Mouse (Mus musculus): Measurements from ENCODE around the gene Kif3a. TPM values are rescaled to one million over a fixed set of nuclear protein-coding genes. Genes with fewer than 3 reads are reported as not detected.

The Kif3a gene
- polyA plus RNA-seq, 1 experiment from 2014 or later: 38.3 TPM

- ATAC-seq (replicated peaks; ENCODE audit: extremely low read depth, insufficient read depth, low FRiP score): no peak
- H3K4me3 ChIP-seq (ENCODE audit: low read length): no peak overlapping the region
- no peaks in the 10 kb centered on the region for H3K9me3 ChIP-seq (replicated peaks; ENCODE audit: control insufficient read depth, low read length)
- H3K27ac ChIP-seq (ENCODE audit: low read length): no peak overlapping the region
- 80% methylated on average over 8 of the region's 8 CpGs for WGBS
- H3K36me3 ChIP-seq (ENCODE audit: control insufficient read depth, insufficient read depth): peaks cover 16% of the 10 kb centered on the region
- H3K9ac ChIP-seq (ENCODE audit: low read length): no peak overlapping the region
- H3K4me1 ChIP-seq (ENCODE audit: control insufficient read depth, insufficient read depth, low read length): no peaks in the 10 kb centered on the region; the same call in 1 of the 2 replicates
- H3K4me2 ChIP-seq (ENCODE audit: low read depth, low read length): no peak overlapping the region
- no peaks in the 10 kb centered on the region for H3K27me3 ChIP-seq (ENCODE audit: control insufficient read depth, insufficient read depth, low read length)
Measured at GRCm38 (mm10) chr11:53588279-53588678, 21.1 kb downstream of the Kif3a start.

- 38% methylated on average over 15 of the region's 15 CpGs for WGBS
- Histone ChIP-seq H3K9ac (ENCODE audit: low read length) (no peak overlapping the region), H3K9me3 (replicated peaks; ENCODE audit: control insufficient read depth, low read length) (no peaks in the 10 kb centered on the region), H3K4me2 (ENCODE audit: low read depth, low read length) (peak overlapping the region; percentile 12; the same call in 1 of the 2 replicates), H3K4me1 (ENCODE audit: control insufficient read depth, insufficient read depth, low read length) (no peaks in the 10 kb centered on the region; the same call in 1 of the 2 replicates), H3K36me3 (ENCODE audit: control insufficient read depth, insufficient read depth) (peaks cover 22% of the 10 kb centered on the region), H3K27ac (ENCODE audit: low read length) (no peak overlapping the region), H3K27me3 (ENCODE audit: control insufficient read depth, insufficient read depth, low read length) (no peaks in the 10 kb centered on the region), H3K4me3 (ENCODE audit: low read length) (no peak overlapping the region)
- no peak for ATAC-seq (replicated peaks; ENCODE audit: extremely low read depth, insufficient read depth, low FRiP score)
Measured at GRCm38 (mm10) chr11:53590368-53590768, 23.2 kb downstream of the Kif3a start.

GRCm38 (mm10) chr11:53591116-53591515, 23.9 kb downstream of the Kif3a start:
- no peak overlapping the region for H3K4me2 ChIP-seq (ENCODE audit: low read depth, low read length)
- H3K4me1 ChIP-seq (ENCODE audit: control insufficient read depth, insufficient read depth, low read length): no peaks in the 10 kb centered on the region
- H3K4me3 ChIP-seq (ENCODE audit: low read length): no peak overlapping the region
- H3K27ac ChIP-seq (ENCODE audit: low read length): no peak overlapping the region
- peaks cover 22% of the 10 kb centered on the region for H3K36me3 ChIP-seq (ENCODE audit: control insufficient read depth, insufficient read depth)
- no peak for ATAC-seq (replicated peaks; ENCODE audit: extremely low read depth, insufficient read depth, low FRiP score)
- H3K9me3 ChIP-seq (replicated peaks; ENCODE audit: control insufficient read depth, low read length): no peaks in the 10 kb centered on the region
- 92% methylated on average over 5 of the region's 5 CpGs for WGBS
- no peak overlapping the region for H3K9ac ChIP-seq (ENCODE audit: low read length)
- H3K27me3 ChIP-seq (ENCODE audit: control insufficient read depth, insufficient read depth, low read length): no peaks in the 10 kb centered on the region

DNA sequence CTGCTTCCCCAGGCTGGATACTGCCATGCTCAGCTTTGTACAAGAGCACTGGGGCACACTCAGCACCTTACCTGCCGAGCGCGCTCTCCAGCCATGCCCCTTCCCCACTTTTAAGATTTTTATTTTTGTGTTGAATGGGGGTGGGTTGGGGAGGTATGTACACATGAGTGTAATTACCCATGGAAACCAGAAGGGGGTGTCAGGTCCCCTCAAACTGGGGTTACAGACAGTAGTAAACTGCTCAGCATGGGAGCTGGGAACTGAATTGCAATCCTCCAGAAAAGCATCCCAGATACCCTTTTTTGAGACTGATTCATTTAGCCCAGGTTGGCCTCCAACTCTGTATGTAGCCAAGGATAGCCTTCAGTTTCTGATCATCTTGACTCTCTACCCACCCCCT, 37.8 kb downstream of the Kif3a start:
- Histone ChIP-seq H3K4me3 (ENCODE audit: low read length) (no peak overlapping the region), H3K4me2 (ENCODE audit: low read depth, low read length) (no peak overlapping the region), H3K27ac (ENCODE audit: low read length) (no peak overlapping the region), H3K4me1 (ENCODE audit: control insufficient read depth, insufficient read depth, low read length) (peaks cover 8% of the 10 kb centered on the region; the same call in 1 of the 2 replicates), H3K9ac (ENCODE audit: low read length) (no peak overlapping the region), H3K9me3 (replicated peaks; ENCODE audit: control insufficient read depth, low read length) (no peaks in the 10 kb centered on the region), H3K36me3 (ENCODE audit: control insufficient read depth, insufficient read depth) (peaks cover 7% of the 10 kb centered on the region; the same call in 1 of the 2 replicates), H3K27me3 (ENCODE audit: control insufficient read depth, insufficient read depth, low read length) (no peaks in the 10 kb centered on the region)
- ATAC-seq (replicated peaks; ENCODE audit: extremely low read depth, insufficient read depth, low FRiP score): no peak
- 94% methylated on average over 3 of the region's 3 CpGs for WGBS

- H3K9me3 ChIP-seq (replicated peaks; ENCODE audit: control insufficient read depth, low read length): no peaks in the 10 kb centered on the region
- 9% methylated on average over 12 of the region's 12 CpGs for WGBS
- peak overlapping the region; percentile 43 for H3K4me2 ChIP-seq (ENCODE audit: low read depth, low read length)
- H3K27ac ChIP-seq (ENCODE audit: low read length): no peak overlapping the region
- no peak overlapping the region for H3K9ac ChIP-seq (ENCODE audit: low read length)
- H3K27me3 ChIP-seq (ENCODE audit: control insufficient read depth, insufficient read depth, low read length): no peaks in the 10 kb centered on the region
- peaks cover 8% of the 10 kb centered on the region; the same call in 1 of the 2 replicates for H3K4me1 ChIP-seq (ENCODE audit: control insufficient read depth, insufficient read depth, low read length)
- H3K36me3 ChIP-seq (ENCODE audit: control insufficient read depth, insufficient read depth): peaks cover 6% of the 10 kb centered on the region; the same call in 1 of the 2 replicates
- H3K4me3 ChIP-seq (ENCODE audit: low read length): no peak overlapping the region
- no peak for ATAC-seq (replicated peaks; ENCODE audit: extremely low read depth, insufficient read depth, low FRiP score)
Measured at GRCm38 (mm10) chr11:53605609-53606008, 38.4 kb downstream of the Kif3a start.

GRCm38 (mm10) chr11:53609231-53609630, 42.1 kb downstream of the Kif3a start:
- Histone ChIP-seq H3K27ac (ENCODE audit: low read length) (no peak overlapping the region), H3K36me3 (ENCODE audit: control insufficient read depth, insufficient read depth) (no peaks in the 10 kb centered on the region), H3K27me3 (ENCODE audit: control insufficient read depth, insufficient read depth, low read length) (no peaks in the 10 kb centered on the region), H3K4me1 (ENCODE audit: control insufficient read depth, insufficient read depth, low read length) (peaks cover 8% of the 10 kb centered on the region; the same call in 1 of the 2 replicates), H3K9ac (ENCODE audit: low read length) (no peak overlapping the region), H3K9me3 (replicated peaks; ENCODE audit: control insufficient read depth, low read length) (no peaks in the 10 kb centered on the region), H3K4me2 (ENCODE audit: low read depth, low read length) (no peak overlapping the region), H3K4me3 (ENCODE audit: low read length) (no peak overlapping the region)
- WGBS: 79% methylated on average over 6 of the region's 6 CpGs
- no peak for ATAC-seq (replicated peaks; ENCODE audit: extremely low read depth, insufficient read depth, low FRiP score)

- Histone ChIP-seq H3K4me3 (ENCODE audit: low read length) (no peak overlapping the region), H3K9ac (ENCODE audit: low read length) (no peak overlapping the region), H3K4me1 (ENCODE audit: control insufficient read depth, insufficient read depth, low read length) (peaks cover 8% of the 10 kb centered on the region; the same call in 1 of the 2 replicates), H3K36me3 (ENCODE audit: control insufficient read depth, insufficient read depth) (no peaks in the 10 kb centered on the region), H3K9me3 (replicated peaks; ENCODE audit: control insufficient read depth, low read length) (no peaks in the 10 kb centered on the region), H3K27me3 (ENCODE audit: control insufficient read depth, insufficient read depth, low read length) (no peaks in the 10 kb centered on the region), H3K27ac (ENCODE audit: low read length) (no peak overlapping the region), H3K4me2 (ENCODE audit: low read depth, low read length) (no peak overlapping the region)
- 69% methylated on average over 3 of the region's 3 CpGs for WGBS
- ATAC-seq (replicated peaks; ENCODE audit: extremely low read depth, insufficient read depth, low FRiP score): no peak
Measured at GRCm38 (mm10) chr11:53609672-53610071, 42.5 kb downstream of the Kif3a start.

DNA sequence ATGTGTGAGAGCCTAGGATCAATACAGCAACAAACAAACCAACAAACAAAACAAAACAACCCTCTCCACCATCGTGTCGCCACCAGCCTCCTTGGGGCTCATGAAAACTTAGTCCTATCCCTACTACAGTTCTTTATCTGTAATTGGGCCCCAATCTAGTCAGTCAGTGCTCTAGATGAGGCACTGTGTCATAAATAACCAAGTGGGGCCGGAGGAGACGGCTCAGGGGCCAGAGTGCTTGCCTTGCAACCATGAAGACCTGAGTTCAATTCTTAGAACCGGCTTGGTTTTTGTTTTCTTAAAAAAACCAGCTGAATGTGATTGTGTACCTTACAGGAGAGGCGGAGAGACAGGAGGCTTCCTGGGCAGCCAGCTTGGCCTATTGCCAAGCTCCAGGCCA, 48.0 kb downstream of the Kif3a start:
- Histone ChIP-seq H3K27ac (ENCODE audit: low read length) (no peak overlapping the region), H3K36me3 (ENCODE audit: control insufficient read depth, insufficient read depth) (no peaks in the 10 kb centered on the region), H3K4me2 (ENCODE audit: low read depth, low read length) (no peak overlapping the region), H3K27me3 (ENCODE audit: control insufficient read depth, insufficient read depth, low read length) (no peaks in the 10 kb centered on the region), H3K9me3 (replicated peaks; ENCODE audit: control insufficient read depth, low read length) (no peaks in the 10 kb centered on the region), H3K9ac (ENCODE audit: low read length) (no peak overlapping the region), H3K4me3 (ENCODE audit: low read length) (no peak overlapping the region), H3K4me1 (ENCODE audit: control insufficient read depth, insufficient read depth, low read length) (no peaks in the 10 kb centered on the region)
- no peak for ATAC-seq (replicated peaks; ENCODE audit: extremely low read depth, insufficient read depth, low FRiP score)
- 57% methylated on average over 6 of the region's 6 CpGs for WGBS

GRCm38 (mm10) chr11:53615575-53615974, 48.4 kb downstream of the Kif3a start:
- H3K4me2 ChIP-seq (ENCODE audit: low read depth, low read length): no peak overlapping the region
- H3K9ac ChIP-seq (ENCODE audit: low read length): no peak overlapping the region
- H3K27me3 ChIP-seq (ENCODE audit: control insufficient read depth, insufficient read depth, low read length): no peaks in the 10 kb centered on the region
- no peak for ATAC-seq (replicated peaks; ENCODE audit: extremely low read depth, insufficient read depth, low FRiP score)
- H3K4me1 ChIP-seq (ENCODE audit: control insufficient read depth, insufficient read depth, low read length): no peaks in the 10 kb centered on the region
- no peak overlapping the region for H3K27ac ChIP-seq (ENCODE audit: low read length)
- H3K36me3 ChIP-seq (ENCODE audit: control insufficient read depth, insufficient read depth): no peaks in the 10 kb centered on the region
- WGBS: 88% methylated on average over 8 of the region's 8 CpGs
- no peaks in the 10 kb centered on the region for H3K9me3 ChIP-seq (replicated peaks; ENCODE audit: control insufficient read depth, low read length)
- no peak overlapping the region for H3K4me3 ChIP-seq (ENCODE audit: low read length)
